9 mouse cellular contexts compared by ENCODE assay signal in genomic region chr3:96602704-96603084, GRCm38 (mm10). TPM values are rescaled to one million over a fixed set of nuclear protein-coding genes. Genes with fewer than 3 reads are reported as not detected.
DNase-seq lines count a peak whose midpoint lies in the region; ATAC-seq and TF ChIP-seq lines count a peak whose summit lies in the region.
"Had no signal": no experiment of that assay in that cellular context is flagged by ENCODE, and none has a peak within 500 bp of the region (broad histone marks: within the 10 kb centered on the region; RNA-seq: fewer than 3 reads in every experiment).

No protein-coding gene starts in this region.

- no peak for DNase-seq in kidney, postnatal 0 days (ENCODE audit: low spot score)
- no peak for DNase-seq in kidney, postnatal 14 days
- DNase-seq in forebrain, embryonic 10.5 days (ENCODE audit: extremely low spot score, low spot score) = no peak
- no peak for DNase-seq in limb, embryonic 11.5 days (ENCODE audit: low spot score)
- no peak for DNase-seq in right cerebral cortex, postnatal 14 days
- no peak for DNase-seq in adrenal gland, postnatal 25 days

- WGBS in kidney, postnatal 0 days = 9% methylated on average over 5 of the region's 5 CpGs
- WGBS in forebrain, embryonic 10.5 days = 58% methylated on average over 5 of the region's 5 CpGs
- WGBS in limb, embryonic 11.5 days = 48% methylated on average over 5 of the region's 5 CpGs
- 21% methylated on average over 5 of the region's 5 CpGs for WGBS in neural tube, embryonic 14.5 days

- H3K4me3 ChIP-seq in kidney, postnatal 0 days (replicated peaks; ENCODE audit: low read depth, low read length) = peak overlapping the region; percentile 72
- H3K4me3 ChIP-seq in forebrain, embryonic 10.5 days = peak overlapping the region; percentile 93
- H3K4me3 ChIP-seq in limb, embryonic 11.5 days (ENCODE audit: low read depth, low read length) = no peak overlapping the region; the same call in 1 of the 2 replicates
- peak overlapping the region; percentile 83 for H3K4me3 ChIP-seq in neural tube, embryonic 14.5 days (ENCODE audit: low read depth, low read length)

- no peak for TF ChIP-seq CTCF in kidney, postnatal 0 days (IDR thresholded peaks at IDR 0.05; ENCODE audit: low read depth)

- no peaks in the 10 kb centered on the region for H3K36me3 ChIP-seq in kidney, postnatal 0 days (ENCODE audit: insufficient read depth, low read length)
- peaks cover 28% of the 10 kb centered on the region for H3K36me3 ChIP-seq in forebrain, embryonic 10.5 days (replicated peaks)
- no peaks in the 10 kb centered on the region for H3K36me3 ChIP-seq in limb, embryonic 11.5 days (ENCODE audit: control insufficient read depth, insufficient read depth, low read length)
- no peaks in the 10 kb centered on the region for H3K36me3 ChIP-seq in neural tube, embryonic 14.5 days (ENCODE audit: control insufficient read depth, insufficient read depth, low read length)
- H3K36me3 ChIP-seq: G1E had no signal

- no peaks in the 10 kb centered on the region for H3K27me3 ChIP-seq in kidney, postnatal 0 days (ENCODE audit: insufficient read depth, low read length)
- peaks cover 19% of the 10 kb centered on the region for H3K27me3 ChIP-seq in forebrain, embryonic 10.5 days (ENCODE audit: poor library complexity, severe bottlenecking)
- no peaks in the 10 kb centered on the region for H3K27me3 ChIP-seq in limb, embryonic 11.5 days (ENCODE audit: control insufficient read depth, insufficient read depth, low read length)
- H3K27me3 ChIP-seq in neural tube, embryonic 14.5 days (ENCODE audit: control insufficient read depth, insufficient read depth, low read length) = no peaks in the 10 kb centered on the region

- H3K9me3 ChIP-seq in kidney, postnatal 0 days (replicated peaks; ENCODE audit: low read length) = no peaks in the 10 kb centered on the region
- H3K9me3 ChIP-seq in forebrain, embryonic 10.5 days = no peaks in the 10 kb centered on the region
- no peaks in the 10 kb centered on the region for H3K9me3 ChIP-seq in limb, embryonic 11.5 days (ENCODE audit: control insufficient read depth, low read length)
- H3K9me3 ChIP-seq in neural tube, embryonic 14.5 days (ENCODE audit: control insufficient read depth, low read length) = no peaks in the 10 kb centered on the region

- peaks cover 9% of the 10 kb centered on the region for H3K4me1 ChIP-seq in kidney, postnatal 0 days (replicated peaks; ENCODE audit: insufficient read depth, low read length)
- H3K4me1 ChIP-seq in forebrain, embryonic 10.5 days = peaks cover 67% of the 10 kb centered on the region
- peaks cover 14% of the 10 kb centered on the region; the same call in 1 of the 2 replicates for H3K4me1 ChIP-seq in limb, embryonic 11.5 days (ENCODE audit: control insufficient read depth, insufficient read depth, low read length)
- H3K4me1 ChIP-seq in neural tube, embryonic 14.5 days (ENCODE audit: control insufficient read depth, insufficient read depth, low read length) = peaks cover 47% of the 10 kb centered on the region

- no peak for ATAC-seq in kidney, postnatal 0 days (replicated peaks; ENCODE audit: low FRiP score, low read depth)
- no peak for ATAC-seq in limb, embryonic 11.5 days (ENCODE audit: insufficient number of reproducible peaks, low FRiP score, low TSS enrichment, low read depth)
- ATAC-seq in neural tube, embryonic 14.5 days (ENCODE audit: low read depth) = no peak
- no peak for ATAC-seq in megakaryocyte-erythroid progenitor cell, adult 5-6 weeks (replicated peaks; ENCODE audit: low FRiP score, low TSS enrichment, poor library complexity, severe bottlenecking)

- H3K27ac ChIP-seq in kidney, postnatal 0 days = peak overlapping the region; percentile 95
- H3K27ac ChIP-seq in forebrain, embryonic 10.5 days = peak overlapping the region; percentile 96
- no peak overlapping the region; the same call in 1 of the 2 replicates for H3K27ac ChIP-seq in limb, embryonic 11.5 days (replicated peaks; ENCODE audit: low read depth, low read length)
- peak overlapping the region; percentile 41 for H3K27ac ChIP-seq in neural tube, embryonic 14.5 days (ENCODE audit: low read depth, low read length)

- peak overlapping the region; percentile 84 for H3K4me2 ChIP-seq in kidney, postnatal 0 days (ENCODE audit: low read length)
- H3K4me2 ChIP-seq in limb, embryonic 11.5 days (ENCODE audit: low read depth, severe bottlenecking) = peak overlapping the region; percentile 73
- peak overlapping the region; percentile 72 for H3K4me2 ChIP-seq in neural tube, embryonic 14.5 days (ENCODE audit: low read depth, low read length)

- H3K9ac ChIP-seq in kidney, postnatal 0 days (ENCODE audit: low read depth, low read length) = peak overlapping the region; percentile 81; the same call in 1 of the 2 replicates
- H3K9ac ChIP-seq in limb, embryonic 11.5 days (ENCODE audit: low read length) = peak overlapping the region; percentile 83
- peak overlapping the region; percentile 94 for H3K9ac ChIP-seq in neural tube, embryonic 14.5 days (replicated peaks; ENCODE audit: low read depth, low read length)

RNA-seq across cellular contexts. Expression of gene Lix1l, which starts 1.7 kb away (rescaled TPM):
- polyA plus RNA-seq in kidney, postnatal 0 days (2015; fragmentation: Nextera tagmentation; extraction: Ambion mirVana) = 4.9 and 5.2 TPM in 2 replicates
- 3.2 and 3.9 TPM in 2 replicates for polyA plus RNA-seq in forebrain, embryonic 10.5 days (2016; fragmentation: Nextera tagmentation; extraction: Ambion mirVana)
- polyA plus RNA-seq in limb, embryonic 11.5 days (2014; fragmentation: Nextera tagmentation; extraction: Ambion mirVana) = 5.7 and 6.4 TPM in 2 replicates
- polyA plus RNA-seq in neural tube, embryonic 14.5 days (2014; fragmentation: Nextera tagmentation; extraction: Ambion mirVana) = 7.4 and 7.6 TPM in 2 replicates
- total RNA-seq in megakaryocyte-erythroid progenitor cell, adult 5-6 weeks (2014; fragmentation: Nextera tagmentation) = 0.25 and 0.72 TPM in 2 replicates
- total RNA-seq in megakaryocyte-erythroid progenitor cell, adult 5-6 weeks (2017) = 0.72 and 0.94 TPM in 2 replicates
- total RNA-seq in adrenal gland, postnatal 25 days (2021) = 32.9 and 50.0 TPM in 2 replicates

RNA-seq across cellular contexts. Expression of gene Ankrd34a, which starts 6.3 kb away (rescaled TPM):
- polyA plus RNA-seq in kidney, postnatal 0 days (2015; fragmentation: Nextera tagmentation; extraction: Ambion mirVana) = 1.2 and 1.3 TPM in 2 replicates
- polyA plus RNA-seq in forebrain, embryonic 10.5 days (2016; fragmentation: Nextera tagmentation; extraction: Ambion mirVana) = 1.2 TPM in 2 replicates
- 1.5 and 1.7 TPM in 2 replicates for polyA plus RNA-seq in limb, embryonic 11.5 days (2014; fragmentation: Nextera tagmentation; extraction: Ambion mirVana)
- 18.6 and 21.0 TPM in 2 replicates for polyA plus RNA-seq in neural tube, embryonic 14.5 days (2014; fragmentation: Nextera tagmentation; extraction: Ambion mirVana)
- total RNA-seq in megakaryocyte-erythroid progenitor cell, adult 5-6 weeks (2014; fragmentation: Nextera tagmentation) = not detected in 2 replicates
- not detected in 2 replicates for total RNA-seq in megakaryocyte-erythroid progenitor cell, adult 5-6 weeks (2017)
- 0.71 and 0.97 TPM in 2 replicates for total RNA-seq in adrenal gland, postnatal 25 days (2021)

RNA-seq across cellular contexts. Expression of gene Polr3gl, which starts 8.7 kb away (rescaled TPM):
- 26.0 and 28.2 TPM in 2 replicates for polyA plus RNA-seq in kidney, postnatal 0 days (2015; fragmentation: Nextera tagmentation; extraction: Ambion mirVana)
- 23.8 and 27.3 TPM in 2 replicates for polyA plus RNA-seq in forebrain, embryonic 10.5 days (2016; fragmentation: Nextera tagmentation; extraction: Ambion mirVana)
- 18.8 and 22.8 TPM in 2 replicates for polyA plus RNA-seq in limb, embryonic 11.5 days (2014; fragmentation: Nextera tagmentation; extraction: Ambion mirVana)
- 20.5 and 22.9 TPM in 2 replicates for polyA plus RNA-seq in neural tube, embryonic 14.5 days (2014; fragmentation: Nextera tagmentation; extraction: Ambion mirVana)
- total RNA-seq in megakaryocyte-erythroid progenitor cell, adult 5-6 weeks (2014; fragmentation: Nextera tagmentation) = 18.4 and 38.1 TPM in 2 replicates
- total RNA-seq in megakaryocyte-erythroid progenitor cell, adult 5-6 weeks (2017) = 56.0 and 72.8 TPM in 2 replicates
- 37.7 and 44.9 TPM in 2 replicates for total RNA-seq in adrenal gland, postnatal 25 days (2021)

RNA-seq across cellular contexts. Expression of gene Gm16253, which starts 25.9 kb away (rescaled TPM):
- not detected in 2 replicates for polyA plus RNA-seq in kidney, postnatal 0 days (2015; fragmentation: Nextera tagmentation; extraction: Ambion mirVana)
- polyA plus RNA-seq in forebrain, embryonic 10.5 days (2016; fragmentation: Nextera tagmentation; extraction: Ambion mirVana) = 0.66 and 1.6 TPM in 2 replicates
- polyA plus RNA-seq in limb, embryonic 11.5 days (2014; fragmentation: Nextera tagmentation; extraction: Ambion mirVana) = 0.69 and 1.0 TPM in 2 replicates
- polyA plus RNA-seq in neural tube, embryonic 14.5 days (2014; fragmentation: Nextera tagmentation; extraction: Ambion mirVana) = 0.90 and 1.2 TPM in 2 replicates
- total RNA-seq in megakaryocyte-erythroid progenitor cell, adult 5-6 weeks (2014; fragmentation: Nextera tagmentation) = not detected in 2 replicates
- not detected in 2 replicates for total RNA-seq in megakaryocyte-erythroid progenitor cell, adult 5-6 weeks (2017)
- not detected in 2 replicates for total RNA-seq in adrenal gland, postnatal 25 days (2021)
- total RNA-seq: G1E had no signal
- polyA plus RNA-seq: G1E had no signal

RNA-seq across cellular contexts. Expression of gene Rbm8a, which starts 27.0 kb away (rescaled TPM):
- polyA plus RNA-seq in kidney, postnatal 0 days (2015; fragmentation: Nextera tagmentation; extraction: Ambion mirVana) = 100 and 111 TPM in 2 replicates
- polyA plus RNA-seq in forebrain, embryonic 10.5 days (2016; fragmentation: Nextera tagmentation; extraction: Ambion mirVana) = 224 and 226 TPM in 2 replicates
- 240 and 241 TPM in 2 replicates for polyA plus RNA-seq in limb, embryonic 11.5 days (2014; fragmentation: Nextera tagmentation; extraction: Ambion mirVana)
- 115 and 117 TPM in 2 replicates for polyA plus RNA-seq in neural tube, embryonic 14.5 days (2014; fragmentation: Nextera tagmentation; extraction: Ambion mirVana)
- 174 and 189 TPM in 2 replicates for total RNA-seq in megakaryocyte-erythroid progenitor cell, adult 5-6 weeks (2014; fragmentation: Nextera tagmentation)
- total RNA-seq in megakaryocyte-erythroid progenitor cell, adult 5-6 weeks (2017) = 95.5 and 108 TPM in 2 replicates
- total RNA-seq in adrenal gland, postnatal 25 days (2021) = 72.9 and 97.5 TPM in 2 replicates
